Mouse (Mus musculus): ENCODE data around the gene Comp.

- TF ChIP-seq CTCF (conservative IDR thresholded peaks at IDR 0.05 in 1 of 2, IDR thresholded peaks at IDR 0.05 in 1 of 2; ENCODE audit: low read depth in 2 of 2, low read length in 2 of 2): no peak
- TF ChIP-seq ZC3H11A (IDR thresholded peaks at IDR 0.05; ENCODE audit: low read depth, low read length): no peak
- TF ChIP-seq NELFE (IDR thresholded peaks at IDR 0.05; ENCODE audit: low read depth, low read length): no peak
- no peak for TF ChIP-seq ELF1 (IDR thresholded peaks at IDR 0.05; ENCODE audit: low read depth, low read length)
- TF ChIP-seq POLR2AphosphoS2 (IDR thresholded peaks at IDR 0.05; ENCODE audit: low read depth, low read length): no peak
- TF ChIP-seq POLR2A (IDR thresholded peaks at IDR 0.05; ENCODE audit: low read depth, low read length): no peak
- no peak for TF ChIP-seq JUN (IDR thresholded peaks at IDR 0.05; ENCODE audit: insufficient read depth, low read depth, low read length)
- no peak for TF ChIP-seq EP300 (IDR thresholded peaks at IDR 0.05; ENCODE audit: low read length)
- no peak for TF ChIP-seq MEF2A (IDR thresholded peaks at IDR 0.05; ENCODE audit: borderline replicate concordance, low read depth, low read length)
- no peak for TF ChIP-seq TBP (conservative IDR thresholded peaks at IDR 0.05; ENCODE audit: low read depth, low read length)
- no peak for TF ChIP-seq NRF1 (IDR thresholded peaks at IDR 0.05; ENCODE audit: low read depth, low read length)
Observed at GRCm38 (mm10) chr8:70422722-70423121, 49.4 kb downstream of the Comp start.

Measured in CH12.LX (cell line).